Mouse (Mus musculus): ENCODE data around the gene Zp2. TPM values are rescaled to one million over a fixed set of nuclear protein-coding genes. Genes with fewer than 3 reads are reported as not detected.

Zp2 gene
- total RNA-seq, 2 experiments from 2014 or later = 0.32 to 0.41 TPM

DNA sequence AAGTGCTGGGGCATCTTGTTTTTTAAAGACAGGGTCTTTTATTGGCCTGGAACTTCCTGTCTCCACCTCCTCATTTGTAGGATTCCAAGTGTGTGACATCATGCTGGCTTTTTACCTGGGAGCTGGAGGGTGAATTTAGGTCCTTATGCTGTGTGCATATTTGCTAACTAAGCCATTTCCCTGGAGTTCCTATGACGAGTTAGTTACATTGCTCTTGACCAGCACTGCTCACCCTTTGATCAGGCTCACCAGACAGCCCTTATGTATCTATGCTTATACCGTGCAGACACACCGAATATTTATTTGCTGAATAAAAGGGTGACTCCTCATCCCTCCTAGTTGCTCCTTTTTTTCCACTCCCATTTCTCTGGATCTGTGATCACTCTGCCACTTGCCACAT is 64.9 kb downstream of the Zp2 start:
- no peak for DNase-seq
- intact Hi-C loops (cut with DNase I) = loop anchor here (10.0 kb wide), 1 partner anchor 65 kb away; the partner anchor contains the start of gene Zp2

Other genes starting within 250 kb of the Zp2 start
- gene Lyrm1, start 249.4 kb downstream of the Zp2 start, total RNA-seq (2021) = 1 to 10 TPM; 6.9 to 7.6 TPM
- 10 to 100 TPM; 12.7 to 14.2 TPM for gene Dcun1d3, start 249.0 kb downstream of the Zp2 start, total RNA-seq (2021)
- gene Dnah3, start 50.0 kb downstream of the Zp2 start, total RNA-seq (2021) = under 1 TPM in 1 of 2 experiments, not detected in 1; 0.29 TPM
- 10 to 100 TPM; 15.9 to 17.4 TPM for gene Tmem159, start 42.9 kb downstream of the Zp2 start, total RNA-seq (2021)
- under 1 TPM in 1 of 2 experiments, not detected in 1; 0.12 TPM for gene Anks4b, start 28.6 kb upstream of the Zp2 start, total RNA-seq (2021)
- gene Crym, start 56.8 kb upstream of the Zp2 start, total RNA-seq (2021) = under 1 TPM; 0.51 to 0.88 TPM
- gene Abca14, start 58.7 kb upstream of the Zp2 start, total RNA-seq (2021) = not detected
- not detected for gene Abca15, start 183.4 kb upstream of the Zp2 start, total RNA-seq (2021)